Mouse (Mus musculus) myocyte (in vitro differentiated cells): Measurements from ENCODE around the gene Lzts2. TPM values are rescaled to one million over a fixed set of nuclear protein-coding genes. Genes with fewer than 3 reads are reported as not detected.

Experiments used
- H3K27me3 ChIP-seq: one replicate; pipeline ENCODE4 v1.6.1; 2011; ENCODE audit not compliant: control insufficient read depth, insufficient read depth, insufficient read length
- H3K36me3 ChIP-seq: one replicate; pipeline ENCODE4 v1.6.1; 2011; ENCODE audit not compliant: control insufficient read depth, insufficient read depth
- H3K4me2 ChIP-seq: one replicate; pipeline ENCODE4 v1.6.1; 2011; ENCODE audit warnings: low read depth, control low read depth
- H3K4me3 ChIP-seq: one replicate; pipeline ENCODE4 v1.5.1; 2011; ENCODE audit warnings: mild to moderate bottlenecking, control low read depth, moderate library complexity
- H3K79me2 ChIP-seq: one replicate; pipeline ENCODE4 v1.6.1; 2011; ENCODE audit not compliant: control insufficient read depth, insufficient read depth
- H3ac ChIP-seq: one replicate; pipeline ENCODE4 v1.6.1; 2011; ENCODE audit not compliant: control insufficient read depth, insufficient read length
- CEBPB ChIP-seq: IDR thresholded peaks from 2 replicates; pipeline ENCODE4 v1.6.1; 2011; ENCODE audit warnings: mild to moderate bottlenecking, moderate library complexity; ENCODE audit not compliant: poor library complexity, insufficient read depth, severe bottlenecking
- E2F4 ChIP-seq: IDR thresholded peaks from one replicate; pipeline ENCODE4 v1.6.1; 2011; ENCODE audit warnings: mild to moderate bottlenecking, control low read depth, moderate library complexity; ENCODE audit not compliant: insufficient read depth
- MAX ChIP-seq: IDR thresholded peaks from one replicate; pipeline ENCODE4 v1.6.1; 2011; ENCODE audit warnings: low read depth, mild to moderate bottlenecking, control low read depth
- MYOD1 ChIP-seq, 3 experiments: IDR thresholded peaks; one replicate each; pipeline ENCODE4 v1.6.1; 2011; ENCODE audit warnings: control low read depth in 2 of 3, low read depth in 2 of 3, mild to moderate bottlenecking in 2 of 3, moderate library complexity in 1 of 3; ENCODE audit not compliant: insufficient read length in 2 of 3, control insufficient read depth in 1 of 3
- MYOG ChIP-seq, 3 experiments: IDR thresholded peaks; one replicate each; pipeline ENCODE4 v1.6.1; 2011; ENCODE audit warnings: control low read depth in 2 of 3, low read depth in 2 of 3, mild to moderate bottlenecking in 2 of 3; ENCODE audit not compliant: insufficient read length in 2 of 3, control insufficient read depth in 1 of 3, insufficient read depth in 1 of 3
- POLR2A ChIP-seq: IDR thresholded peaks from one replicate; pipeline ENCODE4 v1.6.1; 2011; ENCODE audit warnings: low read depth, mild to moderate bottlenecking, control low read depth, moderate library complexity; ENCODE audit not compliant: insufficient read length
- POLR2AphosphoS2 ChIP-seq: IDR thresholded peaks from one replicate; pipeline ENCODE4 v1.6.1; 2011; ENCODE audit warnings: low read depth, control low read depth; ENCODE audit not compliant: insufficient read length
- REST ChIP-seq: IDR thresholded peaks from one replicate; pipeline ENCODE4 v1.6.1; 2011; ENCODE audit warnings: mild to moderate bottlenecking, control low read depth, moderate library complexity; ENCODE audit not compliant: insufficient read depth, insufficient read length
- SRF ChIP-seq: IDR thresholded peaks from one replicate; pipeline ENCODE4 v1.6.1; 2011; ENCODE audit warnings: low read depth; ENCODE audit not compliant: control insufficient read depth, insufficient read length
- TCF12 ChIP-seq: IDR thresholded peaks from one replicate; pipeline ENCODE4 v1.6.1; 2011; ENCODE audit warnings: mild to moderate bottlenecking, control low read depth; ENCODE audit not compliant: poor library complexity, insufficient read depth, severe bottlenecking
- TCF3 ChIP-seq: IDR thresholded peaks from one replicate; pipeline ENCODE4 v1.6.1; 2011; ENCODE audit warnings: low read depth, control low read depth; ENCODE audit not compliant: insufficient read length
- USF1 ChIP-seq: IDR thresholded peaks from one replicate; pipeline ENCODE4 v1.6.1; 2011; ENCODE audit warnings: low read depth, mild to moderate bottlenecking, control low read depth, moderate library complexity
- polyA plus RNA-seq: library from polyadenylated mRNA; unstranded; fragments of >200 nt; fragmentation: generic; extraction: Trizol; gene quantifications from one replicate; pipeline ENCODE4 v1.2.1, GENCODE M21; 2012; ENCODE audit warnings: missing spikeins

Lzts2 gene
- polyA plus RNA-seq, 1 experiment = 66.1 TPM

GRCm38 (mm10) chr19:45076036-45076575, 61.9 kb downstream of the Lzts2 start:
- Histone ChIP-seq H3K4me3 (peak overlapping the region; percentile 88), H3K27me3 (peaks cover 5% of the 10 kb centered on the region), H3K36me3 (no peaks in the 10 kb centered on the region), H3K79me2 (no peaks in the 10 kb centered on the region), H3ac (peak overlapping the region; percentile 46), H3K4me2 (peak overlapping the region; percentile 93)
- TF ChIP-seq TCF3 (no peak), MYOD1 (IDR thresholded peaks at IDR 0.05; ENCODE audit: control insufficient read depth in 1 of 3, insufficient read length in 2 of 3, low read depth in 2 of 3) (no peak), TCF12 (no peak), SRF (no peak), MAX (no peak), USF1 (no peak), MYOG (IDR thresholded peaks at IDR 0.05; ENCODE audit: control insufficient read depth in 1 of 3, insufficient read depth in 1 of 3, insufficient read length in 2 of 3, low read depth in 2 of 3) (no peak), POLR2A (no peak), POLR2AphosphoS2 (no peak), CEBPB (no peak), E2F4 (no peak), REST (no peak)

Other genes with a start within 250 kb of the Lzts2 start
- gene Slf2, start 83.3 kb upstream of the Lzts2 start, polyA plus RNA-seq = 6.6 TPM
- 0.43 TPM for gene Sema4g, start 25.3 kb upstream of the Lzts2 start, polyA plus RNA-seq
- gene Twnk, start 8.8 kb upstream of the Lzts2 start, polyA plus RNA-seq = 13.5 TPM
- gene Mrpl43, start 8.0 kb upstream of the Lzts2 start, polyA plus RNA-seq = 81.3 TPM
- gene Pdzd7, start 31.3 kb downstream of the Lzts2 start, polyA plus RNA-seq = 5.0 TPM
- 43.4 TPM for gene Sfxn3, start 33.1 kb downstream of the Lzts2 start, polyA plus RNA-seq
- 1.4 TPM for gene Kazald1, start 60.8 kb downstream of the Lzts2 start, polyA plus RNA-seq
- gene Tlx1, start 136.3 kb downstream of the Lzts2 start, polyA plus RNA-seq = not detected
- gene Lbx1, start 221.4 kb downstream of the Lzts2 start, polyA plus RNA-seq = 0.22 TPM